19 mouse cellular contexts compared by ENCODE assay signal in the genomic region with DNA sequence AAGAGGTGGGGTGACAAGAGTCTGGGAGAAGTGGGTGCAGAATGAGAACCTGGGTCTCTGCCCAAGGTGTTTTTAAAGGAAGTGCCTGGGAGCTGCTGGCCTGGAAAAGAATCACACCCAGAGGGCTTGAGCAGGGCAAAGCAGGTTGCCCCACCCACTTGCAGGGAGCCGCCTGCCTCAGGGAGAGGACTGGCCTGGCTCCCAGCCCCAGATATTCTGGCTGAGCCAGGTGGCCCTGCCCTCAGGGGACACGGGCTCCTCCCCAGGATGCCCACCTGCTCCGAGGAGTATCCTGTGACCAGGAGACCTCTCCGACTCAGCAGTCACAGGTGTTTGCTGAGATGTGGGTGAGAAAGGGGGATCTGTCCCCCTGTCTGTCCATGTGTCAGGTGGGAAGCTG. TPM values are rescaled to one million over a fixed set of nuclear protein-coding genes. Genes with fewer than 3 reads are reported as not detected.
A peak's percentile ranks its signal among the peaks of the same experiment; 100 is the strongest.
DNase-seq lines count a peak whose midpoint lies in the region; ATAC-seq and TF ChIP-seq lines count a peak whose summit lies in the region.
"Had no signal": no experiment of that assay in that cellular context is flagged by ENCODE, and none has a peak within 500 bp of the region (broad histone marks: within the 10 kb centered on the region; RNA-seq: fewer than 3 reads in every experiment).

No protein-coding gene starts in this region.

- 0 out of 2 replicates have a peak, but pooled peaks cover 3% of the 10 kb centered on the region for H3K36me3 ChIP-seq in kidney, embryonic 16.5 days (ENCODE audit: insufficient read depth, low read length)
- peaks cover 29% of the 10 kb centered on the region for H3K36me3 ChIP-seq in E14TG2a.4 (ENCODE audit: insufficient read depth, low read length)
- H3K36me3 ChIP-seq in hindbrain, embryonic 12.5 days: 0 out of 2 replicates have a peak, but pooled peaks cover 12% of the 10 kb centered on the region
- H3K36me3 ChIP-seq in hindbrain, embryonic 16.5 days (ENCODE audit: control insufficient read depth, insufficient read depth, low read length): peaks cover 14% of the 10 kb centered on the region
- H3K36me3 ChIP-seq: forebrain, embryonic 15.5 days; liver, embryonic 15.5 days had no signal

- no peak overlapping the region for H3K4me3 ChIP-seq in kidney, embryonic 16.5 days (ENCODE audit: low read length)
- H3K4me3 ChIP-seq in E14TG2a.4 (replicated peaks; ENCODE audit: low read length): peak overlapping the region; percentile 46
- no peak overlapping the region for H3K4me3 ChIP-seq in hindbrain, embryonic 12.5 days
- no peak overlapping the region for H3K4me3 ChIP-seq in hindbrain, embryonic 16.5 days (ENCODE audit: low read length)
- H3K4me3 ChIP-seq: forebrain, embryonic 15.5 days; heart, embryonic 12.5 days; layer of hippocampus, adult 2 months; limb, embryonic 13.5 days; liver, embryonic 15.5 days; neural tube, embryonic 12.5 days had no signal

- ATAC-seq in kidney, embryonic 16.5 days (ENCODE audit: low FRiP score, low TSS enrichment): no peak
- ATAC-seq in hindbrain, embryonic 12.5 days (ENCODE audit: low FRiP score): no peak
- ATAC-seq in hindbrain, embryonic 16.5 days: no peak
- ATAC-seq: forebrain, embryonic 15.5 days; inflammation-experienced regulatory T-cells, adult 6 months had no signal

- no peak for TF ChIP-seq CTCF in E14TG2a.4 (conservative IDR thresholded peaks at IDR 0.05; ENCODE audit: low read length)

- H3K4me1 ChIP-seq in kidney, embryonic 16.5 days (ENCODE audit: insufficient read depth, low read length): 0 out of 2 replicates have a peak, but pooled peaks cover under 1% of the 10 kb centered on the region
- peaks cover 69% of the 10 kb centered on the region for H3K4me1 ChIP-seq in E14TG2a.4 (replicated peaks; ENCODE audit: low read depth, low read length)
- H3K4me1 ChIP-seq in hindbrain, embryonic 12.5 days: peaks cover 1% of the 10 kb centered on the region
- H3K4me1 ChIP-seq in hindbrain, embryonic 16.5 days (ENCODE audit: control insufficient read depth, insufficient read depth, low read depth, low read length): peaks cover 7% of the 10 kb centered on the region
- H3K4me1 ChIP-seq: forebrain, embryonic 15.5 days; liver, embryonic 15.5 days had no signal

- no peaks in the 10 kb centered on the region for H3K9me3 ChIP-seq in kidney, embryonic 16.5 days (ENCODE audit: low read length)
- no peaks in the 10 kb centered on the region for H3K9me3 ChIP-seq in E14TG2a.4 (ENCODE audit: low read length)
- H3K9me3 ChIP-seq in hindbrain, embryonic 12.5 days (replicated peaks): no peaks in the 10 kb centered on the region
- no peaks in the 10 kb centered on the region for H3K9me3 ChIP-seq in hindbrain, embryonic 16.5 days (ENCODE audit: control insufficient read depth, low read length)
- H3K9me3 ChIP-seq: forebrain, embryonic 15.5 days; heart, embryonic 12.5 days; limb, embryonic 13.5 days; liver, embryonic 15.5 days; neural tube, embryonic 12.5 days had no signal

- no peak overlapping the region for H3K27ac ChIP-seq in kidney, embryonic 16.5 days (ENCODE audit: low read length)
- H3K27ac ChIP-seq in hindbrain, embryonic 12.5 days: no peak overlapping the region
- no peak overlapping the region for H3K27ac ChIP-seq in hindbrain, embryonic 16.5 days (ENCODE audit: low read depth, low read length)
- H3K27ac ChIP-seq: forebrain, embryonic 15.5 days; layer of hippocampus, adult 2 months; limb, embryonic 13.5 days; liver, embryonic 15.5 days; neural tube, embryonic 12.5 days had no signal

- H3K4me2 ChIP-seq in kidney, embryonic 16.5 days (replicated peaks; ENCODE audit: low read depth, low read length): no peak overlapping the region
- H3K4me2 ChIP-seq in hindbrain, embryonic 12.5 days (replicated peaks): no peak overlapping the region
- H3K4me2 ChIP-seq in hindbrain, embryonic 16.5 days (ENCODE audit: low read length): no peak overlapping the region
- H3K4me2 ChIP-seq: forebrain, embryonic 15.5 days; heart, embryonic 12.5 days; limb, embryonic 13.5 days; liver, embryonic 15.5 days; neural tube, embryonic 12.5 days had no signal

- no peaks in the 10 kb centered on the region for H3K27me3 ChIP-seq in kidney, embryonic 16.5 days (ENCODE audit: insufficient read depth, low read length)
- H3K27me3 ChIP-seq in E14TG2a.4 (ENCODE audit: insufficient read depth, low read length): peaks cover 6% of the 10 kb centered on the region; the same call in 1 of the 2 replicates
- no peaks in the 10 kb centered on the region for H3K27me3 ChIP-seq in hindbrain, embryonic 12.5 days
- H3K27me3 ChIP-seq in hindbrain, embryonic 16.5 days (replicated peaks; ENCODE audit: control insufficient read depth, insufficient read depth, low read length): no peaks in the 10 kb centered on the region
- H3K27me3 ChIP-seq: forebrain, embryonic 15.5 days; heart, embryonic 12.5 days; limb, embryonic 13.5 days; liver, embryonic 15.5 days; neural tube, embryonic 12.5 days had no signal

- DNase-seq in kidney, adult 11 months: peak; percentile 66
- peak; percentile 54 to 61 for DNase-seq in cerebellum, adult 18-20 months
- DNase-seq in kidney, postnatal 25 days: peak; percentile 54 to 71
- no peak for DNase-seq in spleen, adult 18-20 months
- DNase-seq: adrenal gland, postnatal 36 days; gastrocnemius, postnatal 36 days; heart, postnatal 4 days; thymus, postnatal 25 days had no signal

- 54% methylated on average over 4 of the region's 4 CpGs for WGBS in kidney, embryonic 16.5 days
- WGBS in hindbrain, embryonic 12.5 days: 73% methylated on average over 4 of the region's 4 CpGs
- WGBS in hindbrain, embryonic 16.5 days: 74% methylated on average over 4 of the region's 4 CpGs

- H3K9ac ChIP-seq in kidney, embryonic 16.5 days (replicated peaks; ENCODE audit: low read length): no peak overlapping the region
- no peak overlapping the region for H3K9ac ChIP-seq in hindbrain, embryonic 12.5 days
- H3K9ac ChIP-seq in hindbrain, embryonic 16.5 days (ENCODE audit: low read depth, low read length): no peak overlapping the region
- H3K9ac ChIP-seq: forebrain, embryonic 15.5 days; heart, embryonic 12.5 days; limb, embryonic 13.5 days; liver, embryonic 15.5 days; neural tube, embryonic 12.5 days had no signal

RNA-seq across cellular contexts. Expression of a gene that starts 32.4 kb away (rescaled TPM):
- polyA plus RNA-seq in kidney, embryonic 16.5 days (2015; fragmentation: Nextera tagmentation; extraction: Ambion mirVana): 0.21 and 0.32 TPM in 2 replicates
- polyA plus RNA-seq in hindbrain, embryonic 12.5 days (2016; fragmentation: Nextera tagmentation; extraction: Ambion mirVana): 0.90 and 1.1 TPM in 2 replicates
- 0.26 and 0.56 TPM in 2 replicates for polyA plus RNA-seq in hindbrain, embryonic 16.5 days (2015; fragmentation: Nextera tagmentation; extraction: Ambion mirVana)

RNA-seq across cellular contexts. Expression of a gene that starts 55.3 kb away (rescaled TPM):
- polyA plus RNA-seq in kidney, embryonic 16.5 days (2015; fragmentation: Nextera tagmentation; extraction: Ambion mirVana): 3.9 TPM in 2 replicates
- polyA plus RNA-seq in hindbrain, embryonic 12.5 days (2016; fragmentation: Nextera tagmentation; extraction: Ambion mirVana): 2.3 and 2.6 TPM in 2 replicates
- polyA plus RNA-seq in hindbrain, embryonic 16.5 days (2015; fragmentation: Nextera tagmentation; extraction: Ambion mirVana): 1.2 and 1.3 TPM in 2 replicates

Comparison
In these comparisons a context has a peak if more than half of its experiments do, and no peak if none do; other contexts are left out.
1. DNase-seq: peak in kidney, adult 11 months (single experiment), cerebellum, adult 18-20 months (2 of 2) and kidney, postnatal 25 days (2 of 2); none in spleen, adult 18-20 months (0 of 2).